Mouse (Mus musculus) liver, adult 2 months (tissue): Measurements from ENCODE around the gene Gm10226. TPM values are rescaled to one million over a fixed set of nuclear protein-coding genes. Genes with fewer than 3 reads are reported as not detected.

Experiments used
- DNase-seq: peaks from one replicate; pipeline ENCODE4 v3.0.0-alpha.2; 2011; ENCODE audit warnings: low read depth, low spot score; ENCODE audit errors: extremely low read depth
- H3K27ac ChIP-seq: fragments of 200-500 bp; replicated peaks from 2 replicates; pipeline ENCODE4 v1.5.1; 2012; ENCODE audit warnings: low read depth, mild to moderate bottlenecking, control low read depth, inconsistent platforms, low read length; ENCODE audit not compliant: insufficient read depth
- H3K27me3 ChIP-seq: fragments of 200-500 bp; 2 replicates; pipeline ENCODE4 v1.6.1; 2012; ENCODE audit warnings: mild to moderate bottlenecking, moderate library complexity, low read length, inconsistent platforms; ENCODE audit not compliant: control insufficient read depth, insufficient read depth
- H3K36me3 ChIP-seq: fragments of 200-500 bp; 2 replicates; pipeline ENCODE4 v1.6.1; 2012; ENCODE audit warnings: low read length, inconsistent platforms; ENCODE audit not compliant: control insufficient read depth, insufficient read depth
- H3K4me1 ChIP-seq: fragments of 200-500 bp; 2 replicates; pipeline ENCODE4 v1.6.1; 2011; ENCODE audit warnings: low read length; ENCODE audit not compliant: control insufficient read depth, insufficient read depth
- H3K4me3 ChIP-seq: fragments of 200-500 bp; 2 replicates; pipeline ENCODE4 v1.5.1; 2011; ENCODE audit warnings: low read depth, mild to moderate bottlenecking, control low read depth, low read length, moderate library complexity; ENCODE audit not compliant: insufficient read depth
- H3K79me2 ChIP-seq: fragments of 200-500 bp; 2 replicates; pipeline ENCODE4 v1.6.1; 2012; ENCODE audit warnings: inconsistent platforms, mild to moderate bottlenecking, low read length, moderate library complexity; ENCODE audit not compliant: control insufficient read depth, insufficient read depth
- H3K9ac ChIP-seq: fragments of 200-500 bp; 2 replicates; pipeline ENCODE4 v1.6.1; 2012; ENCODE audit warnings: low read depth, mild to moderate bottlenecking, control low read depth, inconsistent platforms, low read length
- CTCF ChIP-seq: fragments of 200-500 bp; IDR thresholded peaks from 2 replicates; pipeline ENCODE4 v1.5.1; 2011; ENCODE audit warnings: low read depth, low read length, control low read depth
- POLR2A ChIP-seq: fragments of 200-500 bp; IDR thresholded peaks from 2 replicates; pipeline ENCODE4 v1.6.1; 2011; ENCODE audit warnings: low read length, control low read depth; ENCODE audit not compliant: insufficient read depth; ENCODE audit errors: extremely low read depth
- WGBS: fragments of 180-500 bp; shearing (Covaris S2); methylation state at CpG from one replicate; pipeline ENCODE4 v1.1.7; 2018; 5-methylcytosine and 5-hydroxymethylcytosine counted together
- polyA plus RNA-seq: library from polyadenylated mRNA; depleted of rRNA; stranded (reverse); fragments of >200 nt; gene quantifications from 2 replicates; pipeline ENCODE4 v1.2.3, GENCODE M21; 2012
- total RNA-seq: library from RNA; depleted of rRNA; stranded (reverse); fragments of >200 nt; gene quantifications from 2 replicates; pipeline ENCODE4 v1.2.3, GENCODE M21; 2014

The Gm10226 gene
- total and polyA plus RNA-seq, 2 experiments, result 7.8 TPM; not detected in 1

DNA sequence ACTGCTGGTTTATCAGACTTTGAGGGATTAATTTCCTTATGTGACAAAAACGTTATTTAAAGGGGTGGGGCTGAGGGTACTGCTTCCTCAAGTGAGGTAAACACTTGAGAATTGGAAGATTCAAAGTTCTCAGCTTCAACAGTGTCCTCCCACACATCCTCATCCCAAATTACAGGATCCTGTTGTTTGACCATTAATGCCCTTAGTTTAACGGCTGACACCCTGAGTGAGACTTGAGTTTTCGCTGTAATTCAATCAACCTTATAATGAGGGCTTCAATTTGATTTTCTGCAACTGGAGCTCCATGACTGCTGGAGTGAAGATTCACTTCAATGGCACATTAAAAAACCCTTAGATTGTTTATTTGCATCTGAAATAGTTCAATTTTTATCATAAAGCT lies 1.7 kb downstream of the Gm10226 start:
- no peak for DNase-seq
- Histone ChIP-seq H3K9ac (no peak overlapping the region), H3K79me2 (no peaks in the 10 kb centered on the region), H3K27me3 (no peaks in the 10 kb centered on the region), H3K36me3 (peaks cover 26% of the 10 kb centered on the region), H3K27ac (no peak overlapping the region), H3K4me3 (no peak overlapping the region), H3K4me1 (no peaks in the 10 kb centered on the region)
- TF ChIP-seq CTCF, result no peak
- TF ChIP-seq POLR2A, result no peak
- 77% methylated on average over 3 of the region's 3 CpGs for WGBS

DNA sequence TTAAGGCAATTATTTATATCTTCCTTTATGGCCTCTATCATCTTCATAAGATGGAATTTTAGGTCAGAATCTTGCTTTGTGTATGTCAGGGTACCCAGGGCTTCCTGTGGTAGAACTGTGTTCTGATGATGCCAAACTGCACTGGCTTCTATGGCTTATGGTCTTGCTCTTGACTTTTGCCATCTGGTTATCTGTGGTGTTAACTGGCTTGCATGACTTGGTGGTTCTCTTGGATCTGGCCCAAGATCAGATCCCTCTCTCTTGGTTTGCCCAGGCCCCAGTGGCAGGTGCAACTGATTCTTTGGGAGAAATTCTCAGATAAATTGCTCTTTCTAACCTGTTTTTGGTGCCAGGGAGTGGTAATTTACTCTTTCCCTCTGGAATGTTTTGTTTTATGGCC lies 4.4 kb downstream of the Gm10226 start:
- Histone ChIP-seq H3K27me3 (no peaks in the 10 kb centered on the region), H3K36me3 (peaks cover 8% of the 10 kb centered on the region), H3K4me1 (no peaks in the 10 kb centered on the region), H3K27ac (no peak overlapping the region), H3K79me2 (no peaks in the 10 kb centered on the region), H3K9ac (no peak overlapping the region), H3K4me3 (no peak overlapping the region)
- TF ChIP-seq CTCF, result no peak
- TF ChIP-seq POLR2A, result no peak
- DNase-seq, result no peak

DNA sequence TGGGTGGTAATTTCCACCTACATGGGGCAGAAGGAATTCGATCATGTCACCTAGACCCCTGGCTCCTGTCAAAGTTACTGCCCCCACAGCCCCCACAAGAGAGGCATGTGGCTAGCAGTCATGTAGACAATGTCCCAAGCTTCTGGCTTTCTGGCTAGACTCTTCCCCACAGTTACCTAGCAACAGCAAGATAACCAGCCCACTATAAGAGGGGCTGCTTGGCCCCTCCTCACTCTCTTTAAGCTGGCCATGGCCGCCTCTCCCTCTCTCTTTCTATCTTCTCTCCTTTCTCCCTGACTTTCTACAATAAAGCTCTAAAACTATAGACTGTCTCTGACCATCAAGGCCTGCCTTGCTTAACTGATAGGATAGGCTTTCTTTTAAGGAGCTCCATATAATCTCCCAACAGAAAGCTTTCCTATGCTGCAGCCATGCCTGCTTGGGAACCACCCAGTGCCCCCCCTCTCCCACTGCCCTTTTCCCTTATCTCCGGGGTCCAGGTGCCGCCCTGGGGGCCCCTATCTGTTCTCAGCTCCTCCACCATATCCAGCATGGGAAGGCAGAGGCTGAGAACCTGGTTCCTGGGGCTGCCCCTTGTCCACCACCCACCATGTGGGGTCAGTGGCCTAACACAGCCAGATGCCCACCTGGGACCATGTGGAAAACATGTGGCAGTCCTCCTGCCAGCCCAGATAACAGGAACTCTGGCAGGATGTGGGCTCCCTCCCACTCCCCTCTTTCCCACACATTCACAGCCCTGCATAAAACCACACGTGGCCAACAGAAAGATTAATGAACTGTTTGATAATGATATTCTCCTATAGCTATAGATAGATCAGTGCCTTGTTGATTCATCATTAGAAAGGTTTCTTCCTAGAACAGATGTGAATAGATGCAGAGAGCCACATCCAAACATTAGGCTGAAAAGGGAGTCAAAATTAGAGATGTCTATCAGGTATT lies 10.9 kb downstream of the Gm10226 start:
- Histone ChIP-seq H3K79me2 (no peaks in the 10 kb centered on the region), H3K27ac (no peak overlapping the region), H3K4me3 (no peak overlapping the region), H3K27me3 (no peaks in the 10 kb centered on the region), H3K4me1 (no peaks in the 10 kb centered on the region; the same call in 1 of the 2 replicates), H3K9ac (no peak overlapping the region), H3K36me3 (no peaks in the 10 kb centered on the region)
- WGBS, result 42% methylated on average over 5 of the region's 5 CpGs
- TF ChIP-seq POLR2A (no peak), CTCF (no peak)
- no peak for DNase-seq

DNA sequence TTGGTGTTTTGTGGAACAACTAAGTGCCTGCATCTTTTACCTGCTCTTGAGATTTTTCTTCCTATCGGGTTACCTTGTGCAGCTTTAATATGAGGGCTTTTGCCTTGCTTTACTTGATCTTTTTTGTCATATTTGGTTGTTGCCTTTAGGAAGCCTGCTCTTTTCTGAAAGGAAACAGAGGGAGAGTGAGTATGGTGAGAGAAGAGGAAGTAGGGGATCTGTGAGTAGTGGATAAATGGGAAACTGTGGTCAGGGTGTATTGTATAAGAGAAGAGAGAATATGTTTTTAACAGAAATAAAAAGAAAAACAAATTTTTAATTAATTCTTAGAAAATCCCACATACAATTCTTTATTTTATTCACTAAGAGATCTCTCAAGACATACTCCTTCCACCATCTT lies 11.8 kb downstream of the Gm10226 start:
- Histone ChIP-seq H3K27ac (no peak overlapping the region), H3K9ac (no peak overlapping the region), H3K4me1 (peaks cover 3% of the 10 kb centered on the region; the same call in 1 of the 2 replicates), H3K27me3 (no peaks in the 10 kb centered on the region), H3K4me3 (no peak overlapping the region), H3K36me3 (no peaks in the 10 kb centered on the region), H3K79me2 (no peaks in the 10 kb centered on the region)
- 65% methylated on average over 1 of the region's 1 CpGs for WGBS
- no peak for DNase-seq
- TF ChIP-seq CTCF, result no peak
- no peak for TF ChIP-seq POLR2A

DNA sequence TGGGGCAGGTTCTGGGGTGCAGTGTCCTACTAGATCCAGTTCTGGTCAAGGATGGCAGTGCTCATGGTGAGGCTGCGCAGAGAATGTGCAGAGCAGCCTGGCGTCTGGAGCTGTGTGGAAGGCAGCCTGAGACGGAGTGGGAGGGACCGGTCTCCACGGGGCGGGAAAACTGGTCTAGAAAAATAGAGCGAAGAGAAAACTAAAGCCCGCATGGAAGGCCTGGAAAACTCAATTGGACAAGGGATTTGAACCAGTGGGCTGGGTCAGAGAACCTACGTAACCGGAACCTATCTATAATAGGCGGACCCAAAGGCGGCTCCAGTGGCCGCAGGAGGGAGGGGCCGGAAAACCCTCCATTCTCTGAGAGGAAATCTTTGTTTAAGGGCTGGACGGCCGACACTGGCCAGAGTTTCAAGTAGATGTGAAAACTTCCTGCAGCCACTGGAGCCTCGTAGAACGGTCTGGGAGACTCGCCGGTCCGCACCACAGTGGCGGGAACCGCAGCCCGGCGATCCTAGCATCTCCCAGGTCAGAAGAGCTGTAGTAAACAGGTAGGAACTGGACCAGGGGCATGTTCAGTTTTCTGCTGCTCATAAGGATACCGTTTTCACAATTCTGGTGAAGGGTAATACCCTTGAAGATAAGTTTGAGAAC lies 15.8 kb downstream of the Gm10226 start, which contains the start of gene Zfp760:
Zfp760 (plus strand) TSS at position 399 of the 654 bp plus-strand sequence.
- H3K27ac ChIP-seq, result peak within 1 kb of the TSS; percentile 74
- TF ChIP-seq POLR2A (peak; percentile 50; the same call in 1 of the 2 replicates), CTCF (no peak)
- H3K9ac ChIP-seq, result peak within 1 kb of the TSS; percentile 79
- H3K4me3 ChIP-seq, result peak within 1 kb of the TSS; percentile 77
- peak; percentile 93 for DNase-seq
- H3K79me2 ChIP-seq, result no peaks in the 10 kb centered on the region; the same call in 1 of the 2 replicates
- 15% methylated on average over 26 of the region's 26 CpGs for WGBS
- no peaks in the 10 kb centered on the region for H3K27me3 ChIP-seq
- H3K36me3 ChIP-seq, result peaks cover 8% of the 10 kb centered on the region
- peaks cover 4% of the 10 kb centered on the region; the same call in 1 of the 2 replicates for H3K4me1 ChIP-seq
